Mouse (Mus musculus): ENCODE results near the gene Mb21d2.

- TF ChIP-seq GATA1 (IDR thresholded peaks at IDR 0.05; ENCODE audit: borderline replicate concordance, low read length) (no peak), FLI1 (IDR thresholded peaks at IDR 0.05; ENCODE audit: low read length) (no peak)
Observed at GRCm38 (mm10) chr16:28870860-28871259, 58.6 kb downstream of the Mb21d2 start.
